ENCODE assay signal across 27 mouse cellular contexts in genomic region chr1:131187856-131188255, GRCm38 (mm10). TPM values are rescaled to one million over a fixed set of nuclear protein-coding genes. Genes with fewer than 3 reads are reported as not detected.
DNase-seq lines count a peak whose midpoint lies in the region; ATAC-seq and TF ChIP-seq lines count a peak whose summit lies in the region.
"Had no signal": no experiment of that assay in that cellular context is flagged by ENCODE, and none has a peak within 500 bp of the region (broad histone marks: within the 10 kb centered on the region; RNA-seq: fewer than 3 reads in every experiment).

No protein-coding gene starts in this region.

- no peaks in the 10 kb centered on the region for H3K27me3 ChIP-seq in liver, embryonic 16.5 days (ENCODE audit: control insufficient read depth, insufficient read depth, low read depth, low read length)
- H3K27me3 ChIP-seq in liver, embryonic 12.5 days (replicated peaks) = no peaks in the 10 kb centered on the region
- H3K27me3 ChIP-seq in thymus, adult 2 months (ENCODE audit: control insufficient read depth, insufficient read depth, low read length) = no peaks in the 10 kb centered on the region
- H3K27me3 ChIP-seq: CH12.LX; neural tube, embryonic 13.5 days had no signal

- no peak for DNase-seq in thymus, adult 2 months
- no peak for DNase-seq in thymus, adult 18-20 months
- no peak for DNase-seq in c-Kit-positive CD71-positive TER-119-positive erythroid progenitor cells, embryonic 14.5 days (ENCODE audit: low spot score)
- DNase-seq in cerebellum, adult 9-10 months = no peak
- DNase-seq: adrenal gland, postnatal 10 days; cerebellum, adult 18-20 months; cerebellum, postnatal 14 days; forebrain, postnatal 0 days; heart, adult 2 months; heart, postnatal 14 days; kidney, adult 9 months; kidney, postnatal 14 days; layer of hippocampus, adult 9-11 months; liver; right cerebral cortex, postnatal 4 days; thymus, postnatal 25 days had no signal

- 67% methylated on average over 5 of the region's 5 CpGs for WGBS in liver, embryonic 16.5 days (ENCODE audit: insufficient replicate concordance)
- WGBS in liver, embryonic 12.5 days (ENCODE audit: insufficient replicate concordance) = 77% methylated on average over 5 of the region's 5 CpGs
- WGBS in thymus, adult 2 months = 73% methylated on average over 5 of the region's 5 CpGs

- 0 out of 2 replicates have a peak overlapping the region, but pooled peaks have one; percentile 34 for H3K27ac ChIP-seq in liver, embryonic 16.5 days (ENCODE audit: low read length)
- H3K27ac ChIP-seq in liver, embryonic 12.5 days = no peak overlapping the region
- peak overlapping the region; percentile 7; the same call in 1 of the 2 replicates for H3K27ac ChIP-seq in thymus, adult 2 months (ENCODE audit: control insufficient read depth, insufficient read depth, low read length)
- H3K27ac ChIP-seq: heart, adult 2 months; hindbrain, embryonic 10.5 days; midbrain, embryonic 10.5 days; neural tube, embryonic 13.5 days had no signal

- H3K9ac ChIP-seq in liver, embryonic 16.5 days (ENCODE audit: low read depth, low read length) = no peak overlapping the region
- no peak overlapping the region for H3K9ac ChIP-seq in liver, embryonic 12.5 days
- H3K9ac ChIP-seq: forebrain, postnatal 0 days; neural tube, embryonic 13.5 days had no signal

- TF ChIP-seq CTCF in thymus, adult 2 months (IDR thresholded peaks at IDR 0.05; ENCODE audit: borderline replicate concordance, control insufficient read depth, extremely low read depth, insufficient read depth, low read length, poor library complexity) = no peak

- no peak overlapping the region for H3K4me2 ChIP-seq in liver, embryonic 16.5 days (ENCODE audit: low read depth, low read length)
- no peak overlapping the region for H3K4me2 ChIP-seq in liver, embryonic 12.5 days
- H3K4me2 ChIP-seq: neural tube, embryonic 13.5 days had no signal

- H3K4me3 ChIP-seq in liver, embryonic 16.5 days (ENCODE audit: low read depth, low read length) = no peak overlapping the region
- no peak overlapping the region for H3K4me3 ChIP-seq in liver, embryonic 12.5 days
- no peak overlapping the region for H3K4me3 ChIP-seq in thymus, adult 2 months (ENCODE audit: control insufficient read depth, insufficient read depth, low read length)
- H3K4me3 ChIP-seq: erythroblast, embryonic 14.5 days; heart, adult 2 months; hindbrain, embryonic 10.5 days; midbrain, embryonic 10.5 days; myocyte; neural tube, embryonic 13.5 days had no signal

- TF ChIP-seq POLR2A in thymus, adult 2 months (IDR thresholded peaks at IDR 0.05; ENCODE audit: control insufficient read depth, extremely low read depth, insufficient read depth, low read length, poor library complexity) = no peak

- H3K4me1 ChIP-seq in liver, embryonic 16.5 days (ENCODE audit: control insufficient read depth, low read depth, low read length) = no peaks in the 10 kb centered on the region; the same call in 1 of the 2 replicates
- H3K4me1 ChIP-seq in liver, embryonic 12.5 days = 0 out of 2 replicates have a peak, but pooled peaks cover 3% of the 10 kb centered on the region
- H3K4me1 ChIP-seq in thymus, adult 2 months (replicated peaks; ENCODE audit: control insufficient read depth, insufficient read depth, low read length) = peaks cover 61% of the 10 kb centered on the region
- H3K4me1 ChIP-seq: hindbrain, embryonic 10.5 days; midbrain, embryonic 10.5 days; neural tube, embryonic 13.5 days had no signal

- H3K9me3 ChIP-seq in liver, embryonic 16.5 days (replicated peaks; ENCODE audit: control insufficient read depth, low read length) = no peaks in the 10 kb centered on the region
- H3K9me3 ChIP-seq in liver, embryonic 12.5 days (replicated peaks) = no peaks in the 10 kb centered on the region
- H3K9me3 ChIP-seq: hindbrain, embryonic 10.5 days; midbrain, embryonic 10.5 days; neural tube, embryonic 13.5 days had no signal

- no peaks in the 10 kb centered on the region for H3K36me3 ChIP-seq in liver, embryonic 16.5 days (ENCODE audit: control insufficient read depth, insufficient read depth)
- H3K36me3 ChIP-seq in liver, embryonic 12.5 days = no peaks in the 10 kb centered on the region
- H3K36me3 ChIP-seq in thymus, adult 2 months (ENCODE audit: control insufficient read depth, insufficient read depth, low read length) = peaks cover 12% of the 10 kb centered on the region
- H3K36me3 ChIP-seq: hindbrain, embryonic 10.5 days; midbrain, embryonic 10.5 days; neural tube, embryonic 13.5 days had no signal

- ATAC-seq in liver, embryonic 16.5 days (ENCODE audit: low read depth) = no peak
- ATAC-seq in liver, embryonic 12.5 days = no peak
- ATAC-seq in inflammation-experienced regulatory T-cells, adult 6 months = peak; percentile 27
- ATAC-seq: forebrain, postnatal 0 days; hindbrain, embryonic 16.5 days; intestine, embryonic 16.5 days had no signal

RNA-seq across cellular contexts. Expression of gene Eif2d, which starts 34.9 kb away (rescaled TPM):
- 26.8 and 27.1 TPM in 2 replicates for polyA plus RNA-seq in liver, embryonic 16.5 days (2015; fragmentation: Nextera tagmentation; extraction: Ambion mirVana)
- polyA plus RNA-seq in liver, embryonic 12.5 days (2016; fragmentation: Nextera tagmentation; extraction: Ambion mirVana) = 42.2 and 42.6 TPM in 2 replicates
- 41.3 and 41.9 TPM in 2 replicates for polyA plus RNA-seq in thymus, adult 2 months (2012; rRNA removed)
- polyA plus RNA-seq in inflammation-experienced regulatory T-cells, adult 6 months (2017; shearing (Covaris generic)) = 10 to 100 TPM; 53.4 to 71.7 (median 60.8) TPM

RNA-seq across cellular contexts. Expression of gene Dyrk3, which starts 49.7 kb away (rescaled TPM):
- 16.3 and 17.3 TPM in 2 replicates for polyA plus RNA-seq in liver, embryonic 16.5 days (2015; fragmentation: Nextera tagmentation; extraction: Ambion mirVana)
- 17.6 and 17.7 TPM in 2 replicates for polyA plus RNA-seq in liver, embryonic 12.5 days (2016; fragmentation: Nextera tagmentation; extraction: Ambion mirVana)
- 0.78 and 0.98 TPM in 2 replicates for polyA plus RNA-seq in thymus, adult 2 months (2012; rRNA removed)
- polyA plus RNA-seq in inflammation-experienced regulatory T-cells, adult 6 months (2017; shearing (Covaris generic)) = under 1 TPM in 1 of 3 experiments, not detected in 2; 0.26 TPM

RNA-seq across cellular contexts. Expression of gene Rassf5, which starts 57.2 kb away (rescaled TPM):
- 6.3 and 6.8 TPM in 2 replicates for polyA plus RNA-seq in liver, embryonic 16.5 days (2015; fragmentation: Nextera tagmentation; extraction: Ambion mirVana)
- polyA plus RNA-seq in liver, embryonic 12.5 days (2016; fragmentation: Nextera tagmentation; extraction: Ambion mirVana) = 3.9 and 4.7 TPM in 2 replicates
- 95.3 and 98.8 TPM in 2 replicates for polyA plus RNA-seq in thymus, adult 2 months (2012; rRNA removed)
- 100 to 1,000 TPM; 267 to 383 (median 370) TPM for polyA plus RNA-seq in inflammation-experienced regulatory T-cells, adult 6 months (2017; shearing (Covaris generic))
- polyA plus RNA-seq: erythroblast, embryonic 14.5 days had no signal

Comparison
In these comparisons a context has a peak if more than half of its experiments do, and no peak if none do; other contexts are left out.
1. RNA of gene Rassf5, which starts 57.2 kb away (polyA plus RNA-seq): 267 to 383 TPM in inflammation-experienced regulatory T-cells, adult 6 months and 95.3 to 98.8 TPM in thymus, adult 2 months; 6.3 to 6.8 TPM in liver, embryonic 16.5 days and 3.9 to 4.7 TPM in liver, embryonic 12.5 days; every median in the first group is over 10 times any median in the second.